ENCODE assay signal across 9 mouse cellular contexts in genomic region chr11:79023751-79024150, GRCm38 (mm10). TPM values are rescaled to one million over a fixed set of nuclear protein-coding genes. Genes with fewer than 3 reads are reported as not detected.
A peak's percentile ranks its signal among the peaks of the same experiment; 100 is the strongest.
DNase-seq lines count a peak whose midpoint lies in the region; ATAC-seq and TF ChIP-seq lines count a peak whose summit lies in the region.
"Had no signal": no experiment of that assay in that cellular context is flagged by ENCODE, and none has a peak within 500 bp of the region (broad histone marks: within the 10 kb centered on the region; RNA-seq: fewer than 3 reads in every experiment).

No protein-coding gene starts in this region.

- H3K4me1 ChIP-seq in liver, adult 2 months (ENCODE audit: control insufficient read depth, insufficient read depth, low read length) = peaks cover 3% of the 10 kb centered on the region; the same call in 1 of the 2 replicates
- H3K4me1 ChIP-seq in liver, postnatal 0 days (ENCODE audit: insufficient read depth) = peaks cover 10% of the 10 kb centered on the region
- H3K4me1 ChIP-seq in hindbrain, embryonic 13.5 days (replicated peaks) = no peaks in the 10 kb centered on the region

- H3K9ac ChIP-seq in liver, adult 2 months (ENCODE audit: low read depth, low read length) = 0 out of 2 replicates have a peak overlapping the region, but pooled peaks have one; percentile 16
- 0 out of 2 replicates have a peak overlapping the region, but pooled peaks have one; percentile 52 for H3K9ac ChIP-seq in liver, postnatal 0 days (replicated peaks)
- no peak overlapping the region for H3K9ac ChIP-seq in hindbrain, embryonic 13.5 days

- peak; percentile 13; the same call in 1 of the 2 replicates for ATAC-seq in common myeloid progenitor, adult 5-6 weeks (replicated peaks; ENCODE audit: low read depth, poor library complexity, severe bottlenecking)
- ATAC-seq in granulocyte monocyte progenitor cell, adult 5-6 weeks (replicated peaks; ENCODE audit: poor library complexity, severe bottlenecking) = peak; percentile 5; the same call in 1 of the 2 replicates
- no peak for ATAC-seq in liver, postnatal 0 days
- ATAC-seq in hindbrain, embryonic 13.5 days (ENCODE audit: low FRiP score) = no peak

- H3K36me3 ChIP-seq in liver, adult 2 months (ENCODE audit: control insufficient read depth, insufficient read depth, low read length) = no peaks in the 10 kb centered on the region
- H3K36me3 ChIP-seq in liver, postnatal 0 days (replicated peaks; ENCODE audit: insufficient read depth, low read length) = no peaks in the 10 kb centered on the region; the same call in 1 of the 2 replicates
- peaks cover 49% of the 10 kb centered on the region for H3K36me3 ChIP-seq in hindbrain, embryonic 13.5 days

- no peak for TF ChIP-seq POLR2A in liver, adult 2 months (IDR thresholded peaks at IDR 0.05; ENCODE audit: extremely low read depth, insufficient read depth, low read length)

- TF ChIP-seq EP300 in liver, postnatal 0 days (IDR thresholded peaks at IDR 0.05; ENCODE audit: low read depth) = no peak

- no peaks in the 10 kb centered on the region for H3K9me3 ChIP-seq in liver, postnatal 0 days (ENCODE audit: low read length)
- no peaks in the 10 kb centered on the region for H3K9me3 ChIP-seq in hindbrain, embryonic 13.5 days

- H3K4me3 ChIP-seq in liver, adult 2 months (ENCODE audit: insufficient read depth, low read depth, low read length) = 0 out of 2 replicates have a peak overlapping the region, but pooled peaks have one; percentile 8
- 0 out of 2 replicates have a peak overlapping the region, but pooled peaks have one; percentile 13 for H3K4me3 ChIP-seq in liver, postnatal 0 days (ENCODE audit: low read depth, low read length)
- no peak overlapping the region for H3K4me3 ChIP-seq in hindbrain, embryonic 13.5 days

- WGBS in liver, adult 2 months = 70% methylated on average over 6 of the region's 6 CpGs
- 39% methylated on average over 6 of the region's 6 CpGs for WGBS in liver, postnatal 0 days (ENCODE audit: insufficient replicate concordance)
- 71% methylated on average over 6 of the region's 6 CpGs for WGBS in hindbrain, embryonic 13.5 days

- peak overlapping the region; percentile 57 for H3K4me2 ChIP-seq in liver, postnatal 0 days (ENCODE audit: low read depth, low read length)
- H3K4me2 ChIP-seq in hindbrain, embryonic 13.5 days = no peak overlapping the region

- DNase-seq in liver, adult 2 months (ENCODE audit: extremely low read depth, low read depth, low spot score) = no peak
- no peak for DNase-seq in liver
- no peak for DNase-seq in liver, postnatal 0 days
- no peak for DNase-seq in cerebellum, postnatal 10 days
- DNase-seq: gastrocnemius, postnatal 36 days; right cerebral cortex, postnatal 25 days had no signal

- H3K79me2 ChIP-seq in liver, adult 2 months (ENCODE audit: control insufficient read depth, insufficient read depth, low read length) = no peaks in the 10 kb centered on the region

- no peak for TF ChIP-seq CTCF in liver, adult 2 months (IDR thresholded peaks at IDR 0.05; ENCODE audit: low read depth, low read length)
- TF ChIP-seq CTCF in liver, postnatal 0 days (IDR thresholded peaks at IDR 0.05; ENCODE audit: low read depth) = no peak

- H3K27ac ChIP-seq in liver, adult 2 months (replicated peaks; ENCODE audit: insufficient read depth, low read depth, low read length) = peak overlapping the region; percentile 29; the same call in 1 of the 2 replicates
- peak overlapping the region; percentile 85 for H3K27ac ChIP-seq in liver, postnatal 0 days (ENCODE audit: low read depth)
- no peak overlapping the region for H3K27ac ChIP-seq in hindbrain, embryonic 13.5 days

- no peaks in the 10 kb centered on the region for H3K27me3 ChIP-seq in liver, adult 2 months (ENCODE audit: control insufficient read depth, insufficient read depth, low read length)
- H3K27me3 ChIP-seq in liver, postnatal 0 days (ENCODE audit: insufficient read depth, low read length) = no peaks in the 10 kb centered on the region
- H3K27me3 ChIP-seq in hindbrain, embryonic 13.5 days = no peaks in the 10 kb centered on the region

RNA-seq across cellular contexts. Expression of gene Lgals9, which starts 39.0 kb away (rescaled TPM):
- 175 and 236 TPM in 2 replicates for total RNA-seq in liver, adult 2 months (2014; rRNA removed)
- 1,032 and 1,086 TPM in 2 replicates for polyA plus RNA-seq in liver, adult 2 months (2012; rRNA removed)
- 146 and 172 TPM in 2 replicates for total RNA-seq in common myeloid progenitor, adult 5-6 weeks (2017)
- total RNA-seq in granulocyte monocyte progenitor cell, adult 5-6 weeks (2014; fragmentation: Nextera tagmentation) = 273 and 289 TPM in 2 replicates
- 68.6 and 84.9 TPM in 2 replicates for total RNA-seq in granulocyte monocyte progenitor cell, adult 5-6 weeks (2017)
- 361 and 373 TPM in 2 replicates for polyA plus RNA-seq in liver, postnatal 0 days (2015; fragmentation: Nextera tagmentation; extraction: Ambion mirVana)
- polyA plus RNA-seq in hindbrain, embryonic 13.5 days (2015; fragmentation: Nextera tagmentation; extraction: Ambion mirVana) = 10.6 and 12.3 TPM in 2 replicates

Comparison
In these comparisons a context has a peak if more than half of its experiments do, and no peak if none do; other contexts are left out.
1. ATAC-seq: peak in common myeloid progenitor, adult 5-6 weeks (single experiment) and granulocyte monocyte progenitor cell, adult 5-6 weeks (single experiment); none in liver, postnatal 0 days (single experiment) and hindbrain, embryonic 13.5 days (single experiment).